Mouse (Mus musculus): ENCODE results near the gene Lsr.

GRCm38 (mm10) chr7:31002650-31003049, 29.4 kb upstream of the Lsr start:
- TF ChIP-seq CTCF (IDR thresholded peaks at IDR 0.05; ENCODE audit: low read depth) = no peak
- TF ChIP-seq EP300 (optimal IDR thresholded peaks at IDR 0.05) = no peak

Data from stomach, postnatal 0 days (tissue).